Mouse (Mus musculus) heart, embryonic 15.5 days (tissue): ENCODE results near the gene Tas2r131. TPM values are rescaled to one million over a fixed set of nuclear protein-coding genes. Genes with fewer than 3 reads are reported as not detected.
"Not testable (repeated sequence)": the region's sequence is repeated elsewhere in the genome, so short reads cannot be mapped to it uniquely, and the experiment has no call there.

Experiments
- ATAC-seq: fragments of 200-750 bp; cut with Nextera tagmentation; replicated peaks from 2 replicates; pipeline ENCODE4 v1.8.0; 2017; ENCODE audit warnings: low read depth, moderate TSS enrichment; ENCODE audit not compliant: insufficient number of reproducible peaks, insufficient read depth, low FRiP score
- H3K27ac ChIP-seq: fragments of 300-500 bp; sonication (generic); 2 replicates; pipeline ENCODE4 v1.5.1; 2015; ENCODE audit warnings: mild to moderate bottlenecking, inconsistent platforms
- H3K27me3 ChIP-seq: fragments of 300-500 bp; sonication (generic); 2 replicates; pipeline ENCODE4 v1.6.1; 2015; ENCODE audit warnings: inconsistent platforms
- H3K36me3 ChIP-seq: fragments of 300-500 bp; sonication (generic); 2 replicates; pipeline ENCODE4 v1.6.1; 2015; ENCODE audit warnings: mild to moderate bottlenecking, inconsistent platforms
- H3K4me1 ChIP-seq: fragments of 300-500 bp; sonication (generic); replicated peaks from 2 replicates; pipeline ENCODE4 v1.6.1; 2015; ENCODE audit warnings: inconsistent platforms
- H3K4me2 ChIP-seq: fragments of 300-500 bp; sonication (generic); 2 replicates; pipeline ENCODE4 v1.6.1; 2015; ENCODE audit warnings: inconsistent platforms, mild to moderate bottlenecking, moderate library complexity
- H3K4me3 ChIP-seq: fragments of 300-500 bp; sonication (generic); 2 replicates; pipeline ENCODE4 v1.5.1; 2015; ENCODE audit warnings: mild to moderate bottlenecking, inconsistent platforms
- H3K9ac ChIP-seq: fragments of 300-500 bp; sonication (generic); 2 replicates; pipeline ENCODE4 v1.6.1; 2015; ENCODE audit warnings: mild to moderate bottlenecking, inconsistent platforms
- H3K9me3 ChIP-seq: fragments of 300-500 bp; sonication (generic); replicated peaks from 2 replicates; pipeline ENCODE4 v1.6.1; 2016; ENCODE audit warnings: inconsistent platforms
- WGBS: fragments of 180-500 bp; shearing (Covaris S2); methylation state at CpG from one replicate; pipeline ENCODE4 v1.1.7; 2015; ENCODE audit warnings: mixed read lengths; 5-methylcytosine and 5-hydroxymethylcytosine counted together
- polyA plus RNA-seq: library from polyadenylated mRNA; unstranded; fragments of >200 nt; fragmentation: Nextera tagmentation; extraction: Ambion mirVana; gene quantifications from 2 replicates; pipeline ENCODE4 v1.2.1, GENCODE M21; 2015

The Tas2r131 gene
- not detected in 2 replicates for polyA plus RNA-seq

GRCm38 (mm10) chr6:132957819-132958218 is at the start of gene Tas2r131:
Tas2r131 (minus strand) TSS chr6:132957919.
- Histone ChIP-seq H3K9me3 (no peaks in the 10 kb centered on the region), H3K4me3 (no peak within 1 kb of the TSS), H3K4me2 (no peak within 1 kb of the TSS), H3K36me3 (no peaks in the 10 kb centered on the region), H3K9ac (no peak within 1 kb of the TSS), H3K27ac (no peak within 1 kb of the TSS), H3K4me1 (no peaks in the 10 kb centered on the region), H3K27me3 (no peaks in the 10 kb centered on the region)
- WGBS = 48% methylated on average over 1 of the region's 1 CpGs
- ATAC-seq = no peak

GRCm38 (mm10) chr6:132980865-132981264 is 23.1 kb upstream of the Tas2r131 start, which contains the start of gene Tas2r109:
Tas2r109 (minus strand) TSS chr6:132980965.
- Histone ChIP-seq H3K4me3 (no peak within 1 kb of the TSS), H3K9me3 (no peaks in the 10 kb centered on the region), H3K27ac (no peak within 1 kb of the TSS), H3K27me3 (no peaks in the 10 kb centered on the region), H3K4me2 (no peak within 1 kb of the TSS), H3K4me1 (no peaks in the 10 kb centered on the region), H3K36me3 (no peaks in the 10 kb centered on the region), H3K9ac (no peak within 1 kb of the TSS)
- no peak for ATAC-seq
- WGBS = 80% methylated on average over 2 of the region's 2 CpGs

GRCm38 (mm10) chr6:132950802-132951201 is 6.9 kb downstream of the Tas2r131 start, which contains the start of gene Tas2r129:
Tas2r129 (plus strand) TSS chr6:132951102.
- Histone ChIP-seq H3K4me2 (no peak within 1 kb of the TSS), H3K27ac (no peak within 1 kb of the TSS), H3K9ac (no peak within 1 kb of the TSS), H3K9me3 (no peaks in the 10 kb centered on the region), H3K4me3 (no peak within 1 kb of the TSS), H3K36me3 (no peaks in the 10 kb centered on the region), H3K4me1 (no peaks in the 10 kb centered on the region), H3K27me3 (no peaks in the 10 kb centered on the region)
- ATAC-seq = no peak
- WGBS = 62% methylated on average over 2 of the region's 2 CpGs

- ATAC-seq, H3K4me1 ChIP-seq, H3K9ac ChIP-seq, H3K4me3 ChIP-seq, H3K27me3 ChIP-seq, H3K4me2 ChIP-seq, H3K27ac ChIP-seq, H3K36me3 ChIP-seq, H3K9me3 ChIP-seq: not testable (repeated sequence)
Measured at GRCm38 (mm10) chr6:132941376-132941775, 16.3 kb downstream of the Tas2r131 start.

GRCm38 (mm10) chr6:132909351-132909750 is 48.4 kb downstream of the Tas2r131 start, which contains the start of gene Tas2r125:
Tas2r125 (plus strand) TSS chr6:132909651.
- 75% methylated on average over 3 of the region's 3 CpGs for WGBS
- no peaks in the 10 kb centered on the region for H3K27me3 ChIP-seq
- H3K4me2 ChIP-seq = no peak within 1 kb of the TSS
- no peaks in the 10 kb centered on the region for H3K36me3 ChIP-seq
- no peak for ATAC-seq
- no peak within 1 kb of the TSS for H3K27ac ChIP-seq
- H3K9me3 ChIP-seq = no peaks in the 10 kb centered on the region
- no peak within 1 kb of the TSS for H3K9ac ChIP-seq
- H3K4me1 ChIP-seq = no peaks in the 10 kb centered on the region
- no peak within 1 kb of the TSS for H3K4me3 ChIP-seq

Other genes with a start within 250 kb of the Tas2r131 start
- gene Tas2r122, start 246.0 kb downstream of the Tas2r131 start, polyA plus RNA-seq = not detected in 2 replicates
- not detected in 2 replicates for gene Tas2r115, start 219.9 kb downstream of the Tas2r131 start, polyA plus RNA-seq
- gene Tas2r124, start 203.2 kb downstream of the Tas2r131 start, polyA plus RNA-seq = not detected in 2 replicates
- not detected in 2 replicates for gene Tas2r102, start 195.8 kb downstream of the Tas2r131 start, polyA plus RNA-seq
- not detected in 2 replicates for gene Tas2r136, start 179.8 kb downstream of the Tas2r131 start, polyA plus RNA-seq
- not detected in 2 replicates for gene Tas2r117, start 155.1 kb downstream of the Tas2r131 start, polyA plus RNA-seq
- not detected in 2 replicates for gene Tas2r123, start 110.8 kb downstream of the Tas2r131 start, polyA plus RNA-seq
- not detected in 2 replicates for gene Tas2r116, start 102.5 kb downstream of the Tas2r131 start, polyA plus RNA-seq
- gene Tas2r110, start 89.9 kb downstream of the Tas2r131 start, polyA plus RNA-seq = not detected in 2 replicates
- not detected in 2 replicates for gene Tas2r113, start 64.9 kb downstream of the Tas2r131 start, polyA plus RNA-seq
- gene Tas2r125, start 48.3 kb downstream of the Tas2r131 start, polyA plus RNA-seq = not detected in 2 replicates
- gene Tas2r129, start 6.8 kb downstream of the Tas2r131 start, polyA plus RNA-seq = not detected in 2 replicates
- gene Tas2r109, start 23.0 kb upstream of the Tas2r131 start, polyA plus RNA-seq = not detected in 2 replicates
- gene Tas2r103, start 79.2 kb upstream of the Tas2r131 start, polyA plus RNA-seq = not detected in 2 replicates
- not detected in 2 replicates for gene Tas2r140, start 97.9 kb upstream of the Tas2r131 start, polyA plus RNA-seq
- 56.1 and 69.9 TPM in 2 replicates for gene Smim10l1, start 147.0 kb upstream of the Tas2r131 start, polyA plus RNA-seq